Mouse (Mus musculus): ENCODE measurements around the gene Fgf14. TPM values are rescaled to one million over a fixed set of nuclear protein-coding genes. Genes with fewer than 3 reads are reported as not detected.
A peak's percentile ranks its signal among the peaks of the same experiment; 100 is the strongest.
"Not testable (repeated sequence)": the region's sequence is repeated elsewhere in the genome, so short reads cannot be mapped to it uniquely, and the experiment has no call there.

Fgf14 gene
- polyA plus RNA-seq, 1 experiment from 2014 or later: 1.3 TPM

DNA sequence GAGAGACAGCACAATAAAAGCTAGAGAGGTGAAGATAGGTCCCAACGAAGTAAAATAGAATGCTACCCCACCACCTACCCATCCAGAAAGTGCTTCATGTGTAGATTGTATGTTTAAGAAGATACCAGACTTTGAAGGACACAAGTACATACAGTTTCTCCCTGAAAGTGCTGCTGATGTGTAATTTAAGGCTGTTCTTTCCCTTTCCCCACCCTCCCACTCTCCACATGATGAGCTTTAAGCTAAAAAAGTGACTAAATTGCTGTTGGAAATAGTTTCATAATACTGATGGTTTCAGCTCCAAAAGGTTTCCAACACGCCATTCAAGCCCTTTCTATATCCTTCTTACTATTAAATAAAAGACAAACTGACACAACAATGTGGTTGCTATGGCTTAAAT lies 63.5 kb downstream of the Fgf14 start:
- no peak for ATAC-seq

DNA sequence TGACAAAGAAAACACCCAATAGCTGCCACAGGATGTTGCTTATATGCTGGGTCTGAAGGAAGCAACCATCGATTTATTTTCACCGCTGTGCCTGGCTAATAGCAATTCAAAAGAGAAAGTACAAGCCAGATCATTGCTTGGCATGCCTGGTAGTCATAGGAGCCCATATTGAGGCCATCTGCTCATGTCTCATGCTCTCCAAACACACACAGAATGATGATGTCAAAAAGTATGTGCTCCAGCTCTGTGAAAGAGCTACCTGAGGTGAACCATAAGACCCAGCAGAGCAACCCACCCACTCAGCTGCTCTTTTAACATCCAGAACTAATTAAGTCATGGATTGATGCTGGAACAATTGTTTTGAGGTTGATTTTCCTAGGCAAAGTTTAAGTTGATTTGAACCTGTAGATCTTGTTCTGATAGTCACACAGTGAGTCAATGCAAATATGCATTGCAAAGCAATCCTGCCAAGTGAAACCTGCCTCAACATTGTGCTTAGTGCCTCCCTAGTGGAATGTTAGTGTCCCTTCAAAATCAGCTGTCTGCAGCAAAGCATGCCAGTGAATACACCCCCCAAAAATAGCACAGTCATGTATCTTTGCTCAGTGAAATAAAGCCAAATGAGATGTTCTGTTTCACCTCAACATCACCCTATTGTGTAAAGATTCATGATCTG lies 70.8 kb downstream of the Fgf14 start:
- Histone ChIP-seq H3K9ac (ENCODE audit: low read depth, low read length) (no peak overlapping the region), H3K4me2 (ENCODE audit: low read depth, low read length) (no peak overlapping the region), H3K27me3 (replicated peaks; ENCODE audit: control insufficient read depth, insufficient read depth, low read length) (no peaks in the 10 kb centered on the region), H3K4me3 (ENCODE audit: low read length) (no peak overlapping the region), H3K36me3 (ENCODE audit: control insufficient read depth, insufficient read depth, low read length) (no peaks in the 10 kb centered on the region), H3K9me3 (ENCODE audit: control insufficient read depth, low read length) (no peaks in the 10 kb centered on the region), H3K27ac (ENCODE audit: low read length) (no peak overlapping the region), H3K4me1 (ENCODE audit: control insufficient read depth, insufficient read depth, low read length) (no peaks in the 10 kb centered on the region)
- ATAC-seq: no peak
- WGBS: 91% methylated on average over 2 of the region's 2 CpGs

More for the DNA sequence above, 63.5 kb downstream of the Fgf14 start:
- WGBS: 54% methylated on average over 2 of the region's 2 CpGs
- Histone ChIP-seq H3K9ac (ENCODE audit: low read depth, low read length) (no peak overlapping the region), H3K27me3 (replicated peaks; ENCODE audit: control insufficient read depth, insufficient read depth, low read length) (no peaks in the 10 kb centered on the region), H3K36me3 (ENCODE audit: control insufficient read depth, insufficient read depth, low read length) (no peaks in the 10 kb centered on the region), H3K4me3 (ENCODE audit: low read length) (no peak overlapping the region), H3K4me2 (ENCODE audit: low read depth, low read length) (no peak overlapping the region), H3K9me3 (ENCODE audit: control insufficient read depth, low read length) (no peaks in the 10 kb centered on the region), H3K27ac (ENCODE audit: low read length) (no peak overlapping the region), H3K4me1 (ENCODE audit: control insufficient read depth, insufficient read depth, low read length) (no peaks in the 10 kb centered on the region)

DNA sequence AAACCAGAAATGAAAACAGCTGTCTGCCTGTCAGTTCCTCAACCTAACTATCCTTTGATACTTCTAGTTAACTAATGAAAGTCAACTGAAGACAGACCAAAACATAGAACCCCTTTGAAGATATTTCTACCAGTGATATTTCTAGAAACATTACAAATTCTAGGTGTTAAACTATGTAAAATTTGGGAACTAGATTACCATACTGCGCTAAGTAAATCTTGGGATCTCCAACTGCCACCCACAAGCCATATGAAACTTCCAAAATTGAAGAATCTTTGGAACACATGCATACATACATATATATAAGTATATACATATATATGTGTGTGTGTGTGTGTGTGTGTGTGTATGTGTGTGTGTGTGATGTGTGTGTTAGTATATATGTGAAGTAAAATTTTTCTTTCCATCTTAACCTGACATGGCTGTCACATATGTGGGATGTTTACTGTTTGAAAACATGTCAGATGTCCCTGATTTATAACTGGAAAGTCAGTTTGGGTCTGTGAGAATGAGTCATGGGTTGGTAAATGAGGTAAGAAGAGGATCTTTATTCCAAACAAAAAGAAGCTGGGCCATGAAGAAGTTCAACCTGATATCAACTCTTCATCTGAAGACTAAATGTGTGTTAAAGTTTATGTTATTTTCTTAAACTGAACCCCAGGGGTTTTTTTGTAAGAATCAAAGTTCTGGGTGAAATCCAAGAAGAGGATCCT lies 71.7 kb downstream of the Fgf14 start:
- no peak overlapping the region for H3K4me2 ChIP-seq (ENCODE audit: low read depth, low read length)
- no peak overlapping the region for H3K9ac ChIP-seq (ENCODE audit: low read depth, low read length)
- WGBS: 92% methylated on average over 1 of the region's 1 CpGs
- H3K27ac ChIP-seq (ENCODE audit: low read length): no peak overlapping the region
- no peak for ATAC-seq
- H3K9me3 ChIP-seq (ENCODE audit: control insufficient read depth, low read length): no peaks in the 10 kb centered on the region
- no peaks in the 10 kb centered on the region for H3K36me3 ChIP-seq (ENCODE audit: control insufficient read depth, insufficient read depth, low read length)
- no peaks in the 10 kb centered on the region for H3K4me1 ChIP-seq (ENCODE audit: control insufficient read depth, insufficient read depth, low read length)
- H3K4me3 ChIP-seq (ENCODE audit: low read length): no peak overlapping the region
- H3K27me3 ChIP-seq (replicated peaks; ENCODE audit: control insufficient read depth, insufficient read depth, low read length): no peaks in the 10 kb centered on the region

DNA sequence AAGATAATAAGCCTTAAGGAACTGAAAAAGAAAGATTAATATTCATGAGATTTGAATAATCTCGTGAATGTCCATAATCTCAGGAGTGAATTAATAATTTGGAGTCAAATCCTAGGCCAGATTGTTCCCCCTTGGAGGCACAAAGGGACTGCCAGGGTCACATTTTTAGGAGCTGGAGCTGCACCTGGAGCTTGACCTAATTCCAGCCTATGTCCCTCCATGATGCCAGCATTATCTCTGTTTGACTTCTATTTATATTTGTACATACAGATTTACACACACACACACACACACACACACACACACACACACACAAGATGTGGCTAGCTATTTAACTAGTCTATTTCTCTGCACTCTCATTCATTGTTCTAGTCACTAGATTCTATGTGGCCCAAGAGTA lies 100.4 kb downstream of the Fgf14 start:
- WGBS: 75% methylated on average over 1 of the region's 1 CpGs
- Histone ChIP-seq H3K9me3 (ENCODE audit: control insufficient read depth, low read length) (no peaks in the 10 kb centered on the region), H3K4me2 (ENCODE audit: low read depth, low read length) (no peak overlapping the region), H3K4me1 (ENCODE audit: control insufficient read depth, insufficient read depth, low read length) (no peaks in the 10 kb centered on the region), H3K9ac (ENCODE audit: low read depth, low read length) (no peak overlapping the region), H3K27me3 (replicated peaks; ENCODE audit: control insufficient read depth, insufficient read depth, low read length) (no peaks in the 10 kb centered on the region), H3K36me3 (ENCODE audit: control insufficient read depth, insufficient read depth, low read length) (no peaks in the 10 kb centered on the region), H3K4me3 (ENCODE audit: low read length) (no peak overlapping the region), H3K27ac (ENCODE audit: low read length) (no peak overlapping the region)
- ATAC-seq: no peak

DNA sequence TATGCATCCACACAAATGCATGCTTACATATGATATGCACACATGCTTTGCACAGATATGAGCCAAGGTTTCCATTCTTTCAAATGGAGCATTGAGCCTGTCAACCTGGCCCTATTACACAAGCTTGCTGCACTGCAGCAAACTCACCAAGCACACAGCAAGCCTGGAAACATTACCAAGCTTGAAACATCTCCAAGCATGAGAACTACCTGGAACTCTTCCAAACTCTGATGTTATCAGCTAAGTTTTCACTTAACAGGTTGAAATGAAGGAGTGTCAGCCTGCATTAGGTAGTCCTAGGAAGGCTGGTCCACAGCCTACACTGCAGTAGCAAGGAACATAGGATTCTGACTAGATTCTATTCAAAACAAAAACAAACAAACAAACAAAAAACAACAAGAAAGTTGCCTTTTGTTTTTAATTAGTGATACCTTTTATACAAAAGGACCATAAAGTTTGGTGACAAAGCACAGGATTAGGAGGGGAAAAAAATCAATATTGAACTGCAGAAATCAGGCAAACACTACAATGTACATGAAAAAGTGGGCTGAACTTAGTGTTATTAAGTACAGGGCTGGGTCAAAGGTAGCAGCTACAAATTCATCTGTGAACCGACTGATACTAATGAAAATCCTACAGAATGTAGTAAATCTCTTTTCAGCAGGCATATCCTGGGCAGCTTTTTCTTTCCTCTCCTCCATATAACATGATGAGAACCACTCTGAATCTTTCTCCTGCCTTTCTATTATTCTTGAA lies 101.6 kb downstream of the Fgf14 start:
- no peak overlapping the region for H3K4me3 ChIP-seq (ENCODE audit: low read length)
- WGBS: 53% methylated on average over 1 of the region's 1 CpGs
- H3K36me3 ChIP-seq (ENCODE audit: control insufficient read depth, insufficient read depth, low read length): no peaks in the 10 kb centered on the region
- no peak overlapping the region for H3K27ac ChIP-seq (ENCODE audit: low read length)
- H3K9me3 ChIP-seq (ENCODE audit: control insufficient read depth, low read length): no peaks in the 10 kb centered on the region
- no peak overlapping the region for H3K4me2 ChIP-seq (ENCODE audit: low read depth, low read length)
- H3K9ac ChIP-seq (ENCODE audit: low read depth, low read length): no peak overlapping the region
- ATAC-seq: peak; percentile 66
- H3K4me1 ChIP-seq (ENCODE audit: control insufficient read depth, insufficient read depth, low read length): no peaks in the 10 kb centered on the region
- no peaks in the 10 kb centered on the region for H3K27me3 ChIP-seq (replicated peaks; ENCODE audit: control insufficient read depth, insufficient read depth, low read length)

DNA sequence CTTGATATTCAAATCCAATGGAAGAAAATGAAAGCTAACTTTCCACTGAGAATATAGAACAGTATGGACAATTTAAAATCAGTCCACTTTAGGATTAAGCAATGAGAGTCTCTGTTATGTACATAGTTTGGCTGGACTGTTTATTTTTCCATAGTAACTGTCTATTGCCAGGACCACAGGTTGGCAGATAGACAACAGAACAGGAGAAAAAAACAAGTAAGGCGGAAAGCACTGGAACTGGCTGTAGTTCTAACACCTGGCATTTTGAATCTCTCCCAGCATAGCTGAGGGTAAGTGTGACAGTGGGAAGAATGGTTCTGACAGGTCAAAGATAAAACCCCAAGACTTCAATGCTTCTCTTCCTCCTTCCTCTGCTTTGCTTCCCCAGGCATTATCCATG lies 110.5 kb downstream of the Fgf14 start:
- H3K4me1 ChIP-seq (ENCODE audit: control insufficient read depth, insufficient read depth, low read length): no peaks in the 10 kb centered on the region
- H3K9ac ChIP-seq (ENCODE audit: low read depth, low read length): no peak overlapping the region
- WGBS: 73% methylated on average over 1 of the region's 1 CpGs
- H3K36me3 ChIP-seq (ENCODE audit: control insufficient read depth, insufficient read depth, low read length): no peaks in the 10 kb centered on the region
- H3K27me3 ChIP-seq (replicated peaks; ENCODE audit: control insufficient read depth, insufficient read depth, low read length): no peaks in the 10 kb centered on the region
- H3K4me3 ChIP-seq (ENCODE audit: low read length): no peak overlapping the region
- ATAC-seq: no peak
- H3K9me3 ChIP-seq (ENCODE audit: control insufficient read depth, low read length): no peaks in the 10 kb centered on the region
- H3K4me2 ChIP-seq (ENCODE audit: low read depth, low read length): no peak overlapping the region
- H3K27ac ChIP-seq (ENCODE audit: low read length): no peak overlapping the region

DNA sequence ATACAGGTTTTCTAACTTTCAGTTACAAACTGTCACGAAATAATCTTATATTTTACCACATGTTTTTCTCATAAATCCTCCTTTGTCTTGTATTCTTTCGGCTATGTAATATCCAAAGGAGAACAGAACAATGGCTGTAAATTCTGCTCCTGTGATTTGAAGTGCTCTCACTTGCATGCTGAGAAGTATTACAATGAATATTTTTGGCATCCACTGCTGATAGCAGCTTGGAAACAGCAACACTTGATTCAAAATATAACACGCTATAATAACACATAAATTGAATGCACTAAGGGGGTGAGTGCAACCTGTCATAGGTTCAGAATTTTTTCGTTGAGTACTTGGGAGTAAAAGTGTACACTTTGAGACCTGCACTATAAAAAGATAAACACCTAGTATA lies 115.4 kb downstream of the Fgf14 start:
- H3K36me3 ChIP-seq (ENCODE audit: control insufficient read depth, insufficient read depth, low read length): no peaks in the 10 kb centered on the region
- H3K27ac ChIP-seq (ENCODE audit: low read length): no peak overlapping the region
- no peak overlapping the region for H3K4me3 ChIP-seq (ENCODE audit: low read length)
- H3K9ac ChIP-seq (ENCODE audit: low read depth, low read length): no peak overlapping the region
- WGBS: 76% methylated on average over 4 of the region's 4 CpGs
- H3K9me3 ChIP-seq (ENCODE audit: control insufficient read depth, low read length): no peaks in the 10 kb centered on the region
- no peak for ATAC-seq
- H3K4me1 ChIP-seq (ENCODE audit: control insufficient read depth, insufficient read depth, low read length): no peaks in the 10 kb centered on the region
- no peaks in the 10 kb centered on the region for H3K27me3 ChIP-seq (replicated peaks; ENCODE audit: control insufficient read depth, insufficient read depth, low read length)
- no peak overlapping the region for H3K4me2 ChIP-seq (ENCODE audit: low read depth, low read length)

DNA sequence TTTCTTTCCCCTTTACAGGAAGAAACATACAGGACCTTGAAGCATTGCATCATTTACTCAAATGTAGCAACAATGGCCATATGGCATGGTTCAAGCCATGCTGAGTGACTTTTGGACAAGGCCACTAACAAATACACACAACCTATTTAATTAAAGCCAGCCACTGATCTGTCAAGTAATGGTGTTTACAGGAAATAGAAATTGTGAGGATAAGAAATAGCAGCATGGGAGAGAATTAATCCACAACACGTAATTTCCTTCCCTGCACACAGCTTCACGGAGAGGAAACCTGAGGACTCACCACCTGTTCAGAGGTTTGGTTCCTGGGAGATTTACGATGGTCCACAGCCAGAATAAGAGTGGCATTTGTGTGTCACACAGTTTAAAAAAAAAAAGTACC lies 140.8 kb downstream of the Fgf14 start:
- 70% methylated on average over 3 of the region's 3 CpGs for WGBS
- ATAC-seq: no peak
- Histone ChIP-seq H3K4me3 (ENCODE audit: low read length) (no peak overlapping the region), H3K4me2 (ENCODE audit: low read depth, low read length) (no peak overlapping the region), H3K27ac (ENCODE audit: low read length) (no peak overlapping the region), H3K9me3 (ENCODE audit: control insufficient read depth, low read length) (no peaks in the 10 kb centered on the region), H3K27me3 (replicated peaks; ENCODE audit: control insufficient read depth, insufficient read depth, low read length) (no peaks in the 10 kb centered on the region), H3K36me3 (ENCODE audit: control insufficient read depth, insufficient read depth, low read length) (no peaks in the 10 kb centered on the region), H3K9ac (ENCODE audit: low read depth, low read length) (no peak overlapping the region), H3K4me1 (ENCODE audit: control insufficient read depth, insufficient read depth, low read length) (no peaks in the 10 kb centered on the region)

DNA sequence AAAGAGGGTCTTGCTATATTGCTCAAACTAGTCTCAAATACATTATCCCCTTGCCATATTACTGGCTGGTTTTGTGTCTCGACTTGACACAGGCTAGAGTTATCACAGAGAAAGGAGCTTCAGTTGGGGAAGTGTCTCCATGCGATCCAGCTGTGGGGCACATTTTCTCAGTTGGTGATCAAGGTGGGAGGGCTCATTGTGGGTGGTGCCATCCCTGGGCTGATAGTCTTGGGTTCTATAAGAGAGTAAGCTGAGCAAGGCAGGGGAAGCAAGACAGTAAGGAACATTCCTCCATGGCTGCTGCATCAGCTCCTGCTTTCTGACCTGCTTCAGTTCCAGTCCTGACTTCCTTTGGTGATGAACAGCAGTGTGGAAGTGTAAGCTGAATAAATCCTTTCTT lies 141.6 kb downstream of the Fgf14 start:
- not testable (repeated sequence) for H3K9me3 ChIP-seq (ENCODE audit: control insufficient read depth, low read length); H3K36me3 ChIP-seq (ENCODE audit: control insufficient read depth, insufficient read depth, low read length); H3K4me1 ChIP-seq (ENCODE audit: control insufficient read depth, insufficient read depth, low read length); H3K27me3 ChIP-seq (replicated peaks; ENCODE audit: control insufficient read depth, insufficient read depth, low read length); H3K9ac ChIP-seq (ENCODE audit: low read depth, low read length); ATAC-seq; H3K4me3 ChIP-seq (ENCODE audit: low read length); H3K4me2 ChIP-seq (ENCODE audit: low read depth, low read length); H3K27ac ChIP-seq (ENCODE audit: low read length)
- 67% methylated on average over 2 of the region's 2 CpGs for WGBS
